Mouse (Mus musculus) heart, adult 2 months (tissue): ENCODE data around the gene Timeless.

Source experiments
- CTCF ChIP-seq: fragments of 200-600 bp; IDR thresholded peaks from 2 replicates; pipeline ENCODE4 v1.8.1; 2022; ENCODE audit warnings: antibody characterized with exemption, mild to moderate bottlenecking, moderate library complexity
- POLR2A ChIP-seq: fragments of 200-500 bp; IDR thresholded peaks from 2 replicates; pipeline ENCODE4 v1.6.1; 2011; ENCODE audit warnings: mild to moderate bottlenecking, low read depth, low read length, control low read depth; ENCODE audit not compliant: insufficient read depth

- TF ChIP-seq CTCF: no peak
- no peak for TF ChIP-seq POLR2A
Observed at GRCm38 (mm10) chr10:128268371-128268770, 36.5 kb downstream of the Timeless start, which contains the start of gene Apof.
